Mouse (Mus musculus): Measurements from ENCODE around the gene Stk39. TPM values are rescaled to one million over a fixed set of nuclear protein-coding genes. Genes with fewer than 3 reads are reported as not detected.

The Stk39 gene
- polyA plus RNA-seq, 1 experiment from 2014 or later: 30.2 TPM

GRCm38 (mm10) chr2:68452379-68452778, 19.7 kb downstream of the Stk39 start:
- H3K36me3 ChIP-seq (replicated peaks): peaks cover 12% of the 10 kb centered on the region
- H3K4me1 ChIP-seq: peaks cover 12% of the 10 kb centered on the region; the same call in 1 of the 2 replicates
- H3K27me3 ChIP-seq (ENCODE audit: poor library complexity, severe bottlenecking): no peaks in the 10 kb centered on the region
- 93% methylated on average over 4 of the region's 4 CpGs for WGBS
- no peaks in the 10 kb centered on the region for H3K9me3 ChIP-seq
- no peak for DNase-seq (ENCODE audit: extremely low spot score, low spot score)
- no peak overlapping the region for H3K27ac ChIP-seq
- H3K4me3 ChIP-seq: no peak overlapping the region

- 94% methylated on average over 10 of the region's 10 CpGs for WGBS
- Histone ChIP-seq H3K9me3 (no peaks in the 10 kb centered on the region), H3K4me3 (no peak overlapping the region), H3K27ac (no peak overlapping the region), H3K4me1 (peaks cover 22% of the 10 kb centered on the region), H3K36me3 (replicated peaks) (peaks cover 26% of the 10 kb centered on the region), H3K27me3 (ENCODE audit: poor library complexity, severe bottlenecking) (no peaks in the 10 kb centered on the region)
- DNase-seq (ENCODE audit: extremely low spot score, low spot score): no peak
Measured at GRCm38 (mm10) chr2:68448035-68448434, 24.0 kb downstream of the Stk39 start.

DNA sequence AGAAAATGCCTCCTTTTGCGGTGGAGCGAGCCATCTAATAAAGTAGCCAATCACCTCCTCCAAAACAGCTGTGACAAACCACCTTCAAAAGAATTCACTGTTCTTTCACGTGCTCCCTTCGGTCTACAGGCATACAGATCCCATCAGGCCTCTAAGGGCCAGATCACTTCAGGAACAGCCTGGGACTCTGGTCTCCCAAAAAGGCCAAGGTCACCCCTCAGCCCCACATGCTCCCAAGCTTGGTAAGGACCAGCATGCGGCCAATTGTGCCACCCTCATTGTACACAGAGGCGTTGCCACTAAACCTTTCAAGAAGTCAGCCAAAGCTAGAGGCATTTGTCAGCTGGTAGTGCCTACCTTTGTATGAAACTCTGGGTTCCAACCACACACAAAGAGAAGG, 28.9 kb downstream of the Stk39 start:
- DNase-seq (ENCODE audit: extremely low spot score, low spot score): no peak
- WGBS: 80% methylated on average over 6 of the region's 6 CpGs

DNA sequence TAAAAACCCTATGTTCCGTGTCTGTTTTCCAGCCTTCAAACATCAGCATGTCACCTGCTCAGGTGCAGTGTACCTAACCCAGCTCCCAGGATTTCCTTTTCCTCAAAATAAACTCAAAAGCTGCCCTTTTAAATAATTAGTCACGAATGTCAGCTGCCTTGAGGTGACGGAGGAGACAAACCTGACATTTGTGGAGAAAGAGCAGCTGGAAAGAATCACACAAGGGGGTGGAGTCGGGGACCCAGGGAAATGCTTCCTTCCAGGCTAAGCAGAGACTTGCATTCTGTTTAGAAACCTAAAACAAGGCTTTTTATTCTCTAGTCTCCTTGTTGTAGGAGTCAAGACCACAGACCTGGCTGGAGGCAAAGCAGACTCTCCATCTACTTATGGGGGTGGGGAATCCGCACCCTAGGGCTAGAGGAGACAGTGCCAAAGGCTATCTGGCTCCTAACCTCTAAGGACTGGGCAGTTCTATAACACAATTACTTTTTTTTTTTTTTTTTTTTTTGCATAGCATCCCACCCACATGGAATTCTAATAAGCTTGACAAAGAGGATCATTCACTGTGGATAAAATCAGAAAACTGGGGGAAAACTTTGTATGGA, 29.9 kb downstream of the Stk39 start:
- Histone ChIP-seq H3K27me3 (ENCODE audit: poor library complexity, severe bottlenecking) (no peaks in the 10 kb centered on the region), H3K4me3 (no peak overlapping the region), H3K27ac (no peak overlapping the region), H3K4me1 (peaks cover 51% of the 10 kb centered on the region), H3K9me3 (no peaks in the 10 kb centered on the region), H3K36me3 (replicated peaks) (peaks cover 14% of the 10 kb centered on the region)
- 65% methylated on average over 5 of the region's 5 CpGs for WGBS
- no peak for DNase-seq (ENCODE audit: extremely low spot score, low spot score)

More for the DNA sequence above, 28.9 kb downstream of the Stk39 start:
- 0 out of 2 replicates have a peak overlapping the region, but pooled peaks have one; percentile 61 for H3K27ac ChIP-seq
- H3K36me3 ChIP-seq (replicated peaks): peaks cover 18% of the 10 kb centered on the region
- peaks cover 45% of the 10 kb centered on the region for H3K4me1 ChIP-seq
- H3K9me3 ChIP-seq: no peaks in the 10 kb centered on the region
- no peaks in the 10 kb centered on the region for H3K27me3 ChIP-seq (ENCODE audit: poor library complexity, severe bottlenecking)
- no peak overlapping the region for H3K4me3 ChIP-seq

GRCm38 (mm10) chr2:68439614-68440013, 32.5 kb downstream of the Stk39 start:
- WGBS: 93% methylated on average over 9 of the region's 9 CpGs
- Histone ChIP-seq H3K9me3 (no peaks in the 10 kb centered on the region), H3K36me3 (replicated peaks) (no peaks in the 10 kb centered on the region; the same call in 1 of the 2 replicates), H3K27ac (no peak overlapping the region), H3K4me3 (no peak overlapping the region), H3K4me1 (peaks cover 76% of the 10 kb centered on the region), H3K27me3 (ENCODE audit: poor library complexity, severe bottlenecking) (no peaks in the 10 kb centered on the region)
- no peak for DNase-seq (ENCODE audit: extremely low spot score, low spot score)

GRCm38 (mm10) chr2:68437920-68438319, 34.1 kb downstream of the Stk39 start:
- H3K4me1 ChIP-seq: peaks cover 79% of the 10 kb centered on the region

GRCm38 (mm10) chr2:68437216-68437615, 34.9 kb downstream of the Stk39 start:
- Histone ChIP-seq H3K27me3 (ENCODE audit: poor library complexity, severe bottlenecking) (no peaks in the 10 kb centered on the region), H3K27ac (no peak overlapping the region), H3K9me3 (no peaks in the 10 kb centered on the region), H3K36me3 (replicated peaks) (no peaks in the 10 kb centered on the region; the same call in 1 of the 2 replicates), H3K4me1 (peaks cover 74% of the 10 kb centered on the region), H3K4me3 (no peak overlapping the region)
- DNase-seq (ENCODE audit: extremely low spot score, low spot score): no peak
- WGBS: 94% methylated on average over 7 of the region's 7 CpGs

More at GRCm38 (mm10) chr2:68437920-68438319, 34.1 kb downstream of the Stk39 start:
- 81% methylated on average over 5 of the region's 5 CpGs for WGBS
- H3K27ac ChIP-seq: no peak overlapping the region
- no peaks in the 10 kb centered on the region for H3K27me3 ChIP-seq (ENCODE audit: poor library complexity, severe bottlenecking)
- no peaks in the 10 kb centered on the region for H3K9me3 ChIP-seq
- no peak for DNase-seq (ENCODE audit: extremely low spot score, low spot score)
- no peak overlapping the region for H3K4me3 ChIP-seq
- no peaks in the 10 kb centered on the region; the same call in 1 of the 2 replicates for H3K36me3 ChIP-seq (replicated peaks)

GRCm38 (mm10) chr2:68436305-68436704, 35.8 kb downstream of the Stk39 start:
- Histone ChIP-seq H3K4me3 (no peak overlapping the region; the same call in 1 of the 2 replicates), H3K4me1 (peaks cover 66% of the 10 kb centered on the region), H3K9me3 (no peaks in the 10 kb centered on the region), H3K36me3 (replicated peaks) (peaks cover 2% of the 10 kb centered on the region; the same call in 1 of the 2 replicates), H3K27me3 (ENCODE audit: poor library complexity, severe bottlenecking) (no peaks in the 10 kb centered on the region), H3K27ac (peak overlapping the region; percentile 44; the same call in 1 of the 2 replicates)
- WGBS: 60% methylated on average over 10 of the region's 10 CpGs
- DNase-seq (ENCODE audit: extremely low spot score, low spot score): no peak

- 36% methylated on average over 15 of the region's 15 CpGs for WGBS
- Histone ChIP-seq H3K4me3 (no peak overlapping the region; the same call in 1 of the 2 replicates), H3K27ac (peak overlapping the region; percentile 44; the same call in 1 of the 2 replicates), H3K36me3 (replicated peaks) (peaks cover 6% of the 10 kb centered on the region), H3K9me3 (no peaks in the 10 kb centered on the region), H3K27me3 (ENCODE audit: poor library complexity, severe bottlenecking) (no peaks in the 10 kb centered on the region), H3K4me1 (peaks cover 62% of the 10 kb centered on the region)
- DNase-seq (ENCODE audit: extremely low spot score, low spot score): no peak
Measured at GRCm38 (mm10) chr2:68435494-68436255, 36.4 kb downstream of the Stk39 start.

GRCm38 (mm10) chr2:68434997-68435396, 37.1 kb downstream of the Stk39 start:
- peak overlapping the region; percentile 44; the same call in 1 of the 2 replicates for H3K27ac ChIP-seq
- H3K4me3 ChIP-seq: no peak overlapping the region
- H3K27me3 ChIP-seq (ENCODE audit: poor library complexity, severe bottlenecking): no peaks in the 10 kb centered on the region
- H3K9me3 ChIP-seq: no peaks in the 10 kb centered on the region
- H3K36me3 ChIP-seq (replicated peaks): peaks cover 9% of the 10 kb centered on the region
- 15% methylated on average over 4 of the region's 4 CpGs for WGBS
- no peak for DNase-seq (ENCODE audit: extremely low spot score, low spot score)
- H3K4me1 ChIP-seq: peaks cover 57% of the 10 kb centered on the region

DNA sequence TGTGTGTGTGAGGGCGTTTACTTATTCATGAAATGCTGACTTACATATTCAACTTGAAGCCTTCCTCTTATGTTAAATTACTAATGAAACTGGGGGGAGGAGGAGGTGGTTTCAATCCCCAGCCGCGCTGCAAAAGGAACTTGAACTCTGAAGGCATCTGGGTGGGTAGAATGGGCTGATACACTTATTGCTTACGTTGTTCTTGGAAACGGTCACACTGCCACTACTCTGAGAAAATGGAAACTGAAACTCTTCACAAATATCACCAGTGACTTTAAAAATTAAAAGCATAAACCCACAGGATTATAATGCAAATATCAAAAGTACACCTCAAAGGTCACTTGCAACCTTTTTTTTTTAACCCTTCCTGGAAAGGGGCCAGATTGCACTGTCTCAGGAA, 37.5 kb downstream of the Stk39 start:
- H3K27ac ChIP-seq: peak overlapping the region; percentile 62; the same call in 1 of the 2 replicates
- DNase-seq (ENCODE audit: extremely low spot score, low spot score): no peak

GRCm38 (mm10) chr2:68433736-68434312, 38.2 kb downstream of the Stk39 start:
- Histone ChIP-seq H3K9me3 (no peaks in the 10 kb centered on the region), H3K27ac (peak overlapping the region; percentile 62; the same call in 1 of the 2 replicates), H3K4me1 (peaks cover 53% of the 10 kb centered on the region), H3K27me3 (ENCODE audit: poor library complexity, severe bottlenecking) (no peaks in the 10 kb centered on the region), H3K36me3 (replicated peaks) (peaks cover 9% of the 10 kb centered on the region), H3K4me3 (no peak overlapping the region)
- DNase-seq (ENCODE audit: extremely low spot score, low spot score): no peak
- WGBS: 85% methylated on average over 9 of the region's 9 CpGs

More for the DNA sequence above, 37.5 kb downstream of the Stk39 start:
- no peak overlapping the region for H3K4me3 ChIP-seq
- H3K9me3 ChIP-seq: no peaks in the 10 kb centered on the region
- 65% methylated on average over 5 of the region's 5 CpGs for WGBS
- peaks cover 9% of the 10 kb centered on the region for H3K36me3 ChIP-seq (replicated peaks)
- peaks cover 53% of the 10 kb centered on the region for H3K4me1 ChIP-seq
- no peaks in the 10 kb centered on the region for H3K27me3 ChIP-seq (ENCODE audit: poor library complexity, severe bottlenecking)

Data from forebrain, embryonic 10.5 days (tissue).